Mouse (Mus musculus) naive thymus-derived CD4-positive, alpha-beta T cell, adult 2 months (primary cell): Measurements from ENCODE around the gene Ppcdc.

Experiments used
- DNase-seq: peaks from one replicate; pipeline ENCODE4 v3.0.0-alpha.2; 2011; ENCODE audit warnings: low read depth

Gene Ppcdc

DNA sequence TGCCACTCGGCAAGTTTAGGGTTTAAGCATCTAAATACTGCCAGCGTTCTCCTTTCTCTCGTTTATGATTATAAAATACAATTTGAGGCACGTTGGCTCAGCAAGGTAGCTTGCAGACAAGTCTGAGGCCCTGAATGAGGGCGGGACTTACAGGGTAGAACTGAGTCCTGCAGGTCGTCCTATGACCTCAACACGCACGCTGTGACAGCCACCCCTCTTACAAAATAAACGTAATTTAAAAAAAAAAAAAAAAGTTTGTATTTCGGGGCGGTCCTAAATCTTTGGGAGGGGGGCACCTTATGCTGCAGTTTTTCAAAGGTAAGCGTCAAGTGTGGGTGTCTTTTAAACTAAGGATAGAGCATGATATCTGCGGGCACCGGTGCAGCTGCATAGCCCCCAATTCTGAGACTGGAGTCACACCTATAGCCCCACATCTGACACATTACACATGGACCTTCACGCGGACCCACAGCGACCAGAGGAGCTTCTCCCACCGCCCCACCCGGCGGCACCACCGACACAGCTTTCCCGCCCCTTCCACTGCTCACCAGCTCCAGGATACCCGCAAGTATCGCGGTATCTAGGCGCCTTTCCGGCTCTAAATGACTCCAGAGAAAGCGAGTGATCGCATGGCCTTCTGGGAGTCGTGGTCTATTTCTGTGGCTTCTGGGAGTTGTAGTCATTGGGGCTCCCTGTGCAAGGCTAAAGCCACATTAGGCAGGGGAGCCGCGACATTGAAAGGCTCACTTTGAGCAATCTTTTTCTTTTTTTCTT is at the start of gene Ppcdc:
Ppcdc (minus strand) TSS at position 603 of the 774 bp plus-strand sequence.
- peak; percentile 95 for DNase-seq

DNA sequence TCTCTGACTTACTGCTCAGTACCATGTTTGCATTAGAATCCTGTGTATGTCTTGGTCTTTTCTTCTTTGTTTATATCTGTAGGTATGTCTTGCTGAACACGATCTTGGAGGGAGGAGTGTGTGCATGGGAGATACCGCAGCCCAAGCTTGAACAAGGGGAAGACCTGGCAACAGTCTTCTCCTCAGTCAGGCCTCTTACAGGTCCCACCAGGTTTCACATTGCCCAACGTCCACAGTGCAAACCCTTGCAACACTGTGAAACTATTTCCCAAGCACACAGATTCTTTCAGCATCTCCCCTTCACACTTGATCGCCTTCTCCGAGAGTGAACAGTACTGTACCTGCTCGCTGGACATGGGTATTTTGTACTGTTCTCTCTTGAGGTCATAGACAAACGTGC is 47.9 kb upstream of the Ppcdc start:
- DNase-seq: no peak

DNA sequence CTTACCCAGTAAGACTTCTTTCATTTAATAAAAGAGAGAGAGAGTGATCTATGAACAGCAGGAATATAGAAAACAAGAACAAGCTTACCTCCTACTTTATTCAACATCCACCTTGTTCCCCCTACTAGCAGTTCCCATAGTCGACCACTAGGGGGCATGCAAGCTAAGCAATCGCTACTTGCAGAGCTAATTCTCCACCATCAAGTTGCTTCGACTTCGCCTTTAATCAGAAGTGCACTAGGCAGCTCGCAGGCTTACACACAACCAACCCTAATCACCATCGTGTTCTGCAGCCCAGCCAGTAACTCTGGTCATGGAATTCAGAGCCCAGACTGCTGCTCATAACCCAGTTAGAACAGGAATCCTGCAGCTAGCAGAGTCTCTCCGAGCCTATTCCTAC is 45.9 kb upstream of the Ppcdc start:
- DNase-seq: peak; percentile 88

DNA sequence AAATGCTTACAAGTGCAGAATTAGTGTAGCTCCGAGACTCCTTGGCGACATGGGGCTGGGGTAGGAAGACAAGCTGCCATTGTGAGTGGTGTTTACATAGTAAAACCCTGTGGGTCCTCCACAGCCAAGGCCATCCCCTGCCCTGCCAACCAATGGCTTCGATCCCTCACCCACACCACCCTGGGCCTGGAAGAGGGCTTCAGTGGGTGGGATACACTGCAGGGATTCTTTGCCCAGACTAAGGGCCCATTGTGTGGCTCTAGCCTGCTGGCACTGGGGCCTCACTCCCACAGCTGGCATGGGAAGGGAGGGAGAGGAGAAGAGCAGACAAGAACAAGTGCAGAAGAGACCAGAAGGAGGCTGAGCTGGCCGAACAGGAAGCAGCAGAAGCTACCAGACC is 29.0 kb upstream of the Ppcdc start:
- DNase-seq: no peak

- peak; percentile 70 for DNase-seq
These were observed 28.1 kb upstream of the Ppcdc start, which contains the start of gene Scamp5 for GRCm38 (mm10) chr9:57467896-57468549. Gene Scamp5, minus strand, starts transcription at chr9:57468060.

GRCm38 (mm10) chr9:57467271-57467771 is 27.4 kb upstream of the Ppcdc start:
- no peak for DNase-seq

- DNase-seq: no peak
These were observed 26.2 kb upstream of the Ppcdc start for GRCm38 (mm10) chr9:57466101-57466500.

DNA sequence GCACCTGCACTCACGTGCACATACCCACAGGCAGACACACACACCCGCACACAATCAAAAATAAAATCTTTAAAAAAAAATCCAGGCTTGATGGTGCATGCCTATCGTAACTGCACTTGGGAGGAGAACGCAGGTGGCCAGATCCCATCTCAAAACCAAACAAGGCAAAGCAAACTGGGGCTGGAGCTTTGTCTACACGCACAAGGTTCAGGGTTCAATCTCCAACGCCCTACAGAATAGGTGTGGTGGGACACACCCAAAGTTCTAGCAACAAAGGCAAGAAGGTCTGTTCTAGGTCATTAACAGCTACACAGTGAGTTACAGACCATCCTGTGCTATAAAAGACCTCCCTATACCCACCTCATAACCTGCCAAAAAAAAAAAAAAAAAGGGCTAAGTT is 22.9 kb upstream of the Ppcdc start:
- no peak for DNase-seq

- peak; percentile 23 for DNase-seq
These were observed 19.8 kb upstream of the Ppcdc start for GRCm38 (mm10) chr9:57459707-57460106.

GRCm38 (mm10) chr9:57453516-57453915 is 13.6 kb upstream of the Ppcdc start:
- DNase-seq: no peak

GRCm38 (mm10) chr9:57452624-57453462 is 12.9 kb upstream of the Ppcdc start:
- DNase-seq: no peak

GRCm38 (mm10) chr9:57449715-57450114 is 9.8 kb upstream of the Ppcdc start:
- DNase-seq: peak; percentile 44

DNA sequence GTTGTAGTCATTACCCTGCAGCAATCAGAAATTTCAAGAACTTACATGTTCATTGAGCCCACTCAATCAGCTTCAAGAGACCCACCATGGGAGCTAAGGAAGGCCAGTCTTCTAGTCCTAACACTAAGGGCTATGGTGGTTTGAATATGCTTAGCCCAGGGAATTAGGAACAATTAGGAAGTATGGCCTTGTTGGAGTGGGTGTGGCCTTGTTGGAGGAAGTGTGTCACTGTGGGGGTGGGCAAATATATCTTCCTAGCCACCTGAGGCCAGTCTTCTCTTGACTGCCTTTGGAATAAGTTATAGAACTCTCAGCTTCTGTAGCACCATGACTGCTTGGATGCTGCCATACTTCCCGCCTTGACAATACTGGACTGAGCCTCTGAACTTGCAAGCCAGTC is 696 bp upstream of the Ppcdc start:
- no peak for DNase-seq

- DNase-seq: peak; percentile 36
These were observed 841 bp downstream of the Ppcdc start for GRCm38 (mm10) chr9:57439083-57439482.

DNA sequence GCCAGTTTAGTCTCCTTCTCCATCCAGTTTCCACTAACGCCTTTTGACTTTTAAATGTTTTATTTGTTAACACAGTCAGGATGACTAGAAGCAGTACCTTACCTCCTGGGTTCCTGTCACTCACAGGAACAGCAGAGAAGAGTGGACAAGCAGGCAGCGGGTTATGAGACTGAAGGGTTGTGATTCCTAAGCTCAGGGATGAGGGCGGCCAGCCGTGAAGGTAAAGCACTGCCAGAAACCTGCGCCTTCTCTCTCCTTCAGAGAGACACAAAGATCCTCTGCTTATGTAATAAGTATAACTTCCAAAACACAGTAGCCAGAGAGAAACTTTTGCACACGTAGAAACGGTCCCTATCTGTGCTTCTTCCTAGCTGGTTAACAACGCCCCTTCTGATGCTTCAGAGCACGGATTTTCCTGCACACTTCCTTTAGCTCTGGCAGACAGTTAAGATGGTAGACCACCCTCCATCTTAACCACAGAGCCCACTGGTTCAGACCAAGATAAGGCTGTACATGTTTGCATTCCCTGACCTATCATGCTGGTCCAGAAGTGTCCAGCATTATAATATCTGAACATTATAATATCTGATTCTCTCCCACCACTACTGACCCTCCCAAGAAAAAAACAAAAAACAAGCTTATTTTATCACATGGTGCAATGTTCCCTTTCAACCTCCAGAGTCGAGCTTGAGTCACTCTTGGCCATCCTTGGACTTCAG is 1.9 kb downstream of the Ppcdc start:
- no peak for DNase-seq

GRCm38 (mm10) chr9:57436166-57436565 is 3.8 kb downstream of the Ppcdc start:
- no peak for DNase-seq

DNA sequence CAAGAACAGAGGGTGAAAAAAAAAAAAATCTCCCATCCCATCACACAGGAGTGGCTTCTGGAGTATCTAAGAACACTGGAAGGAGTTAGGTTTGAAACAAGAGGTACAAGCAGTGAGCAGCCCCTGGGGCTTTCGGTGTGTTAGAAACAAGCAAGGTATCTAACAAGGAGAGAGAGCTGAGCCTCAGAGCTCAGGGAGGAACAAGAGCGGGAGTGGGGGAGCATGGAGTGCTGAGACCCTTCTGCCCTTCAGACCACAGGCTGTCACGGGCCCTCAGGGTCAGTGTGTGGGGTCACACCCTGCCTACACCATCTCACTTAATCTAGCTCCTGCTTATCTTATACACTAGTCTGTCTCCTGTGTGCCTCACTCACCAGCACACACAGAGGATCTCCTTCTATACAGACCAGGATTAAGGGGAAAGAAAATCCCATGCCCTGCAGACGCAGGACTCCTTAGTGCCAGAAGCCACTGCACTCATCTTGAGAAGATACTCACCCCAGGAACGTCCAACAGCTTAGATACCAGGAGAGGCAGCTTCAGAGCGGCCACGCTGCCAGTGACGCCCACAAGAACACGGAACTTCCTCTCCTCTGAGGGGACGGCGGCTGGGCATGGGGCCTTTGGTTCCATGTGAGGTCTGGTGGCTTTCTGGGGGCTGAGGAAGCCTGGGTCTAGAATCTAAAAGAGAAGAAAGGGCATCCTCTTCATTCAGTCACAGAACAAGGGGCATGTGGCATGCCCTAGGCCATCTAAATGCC is 5.3 kb downstream of the Ppcdc start:
- DNase-seq: no peak

- peak; percentile 90 for DNase-seq
These were observed 6.6 kb downstream of the Ppcdc start for GRCm38 (mm10) chr9:57433097-57434032.

DNA sequence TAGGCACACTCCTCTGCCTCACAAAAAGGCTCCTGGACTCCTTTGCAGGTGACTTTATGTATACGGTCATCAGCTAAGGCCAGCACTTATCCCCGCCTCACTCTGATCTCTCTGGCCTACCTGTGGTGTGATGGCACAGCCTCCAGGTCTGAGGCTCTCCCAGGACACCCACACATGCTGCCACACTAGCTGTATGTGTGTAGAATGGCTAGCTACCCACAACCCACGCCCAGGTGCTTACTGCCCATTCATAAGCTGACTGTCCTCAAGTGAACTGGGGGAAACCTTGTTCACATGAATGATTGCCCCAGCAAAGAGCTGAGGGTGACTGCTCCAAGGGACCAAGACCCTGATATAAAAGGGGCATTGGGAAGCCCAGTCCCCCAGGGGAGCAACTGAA is 7.4 kb downstream of the Ppcdc start:
- DNase-seq: no peak

DNA sequence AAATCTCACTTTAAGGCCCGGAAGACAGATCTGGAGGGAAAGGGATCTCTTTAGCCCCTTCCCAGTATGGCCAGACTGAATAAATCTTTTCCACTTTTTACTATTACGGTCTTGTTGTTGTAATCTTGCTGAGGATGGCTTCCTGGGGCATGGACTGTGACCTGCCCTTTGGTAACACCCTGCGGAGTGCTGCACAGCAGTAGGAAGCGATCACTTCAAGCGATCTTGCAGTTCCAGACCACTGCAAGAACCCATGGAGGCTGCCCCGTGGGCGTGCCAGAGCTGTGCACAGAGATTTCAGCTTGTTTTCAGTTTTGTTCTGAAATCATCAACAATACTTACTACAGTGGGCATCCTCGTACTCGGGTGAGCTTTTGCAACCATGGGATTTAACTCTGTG is 8.7 kb downstream of the Ppcdc start:
- DNase-seq: no peak
